Mouse (Mus musculus): Measurements from ENCODE around the gene Spire2. TPM values are rescaled to one million over a fixed set of nuclear protein-coding genes. Genes with fewer than 3 reads are reported as not detected.
A peak's percentile ranks its signal among the peaks of the same experiment; 100 is the strongest.

The Spire2 gene
- total and polyA plus RNA-seq, 2 experiments from 2014 or later, result 25.4 to 34.0 TPM

DNA sequence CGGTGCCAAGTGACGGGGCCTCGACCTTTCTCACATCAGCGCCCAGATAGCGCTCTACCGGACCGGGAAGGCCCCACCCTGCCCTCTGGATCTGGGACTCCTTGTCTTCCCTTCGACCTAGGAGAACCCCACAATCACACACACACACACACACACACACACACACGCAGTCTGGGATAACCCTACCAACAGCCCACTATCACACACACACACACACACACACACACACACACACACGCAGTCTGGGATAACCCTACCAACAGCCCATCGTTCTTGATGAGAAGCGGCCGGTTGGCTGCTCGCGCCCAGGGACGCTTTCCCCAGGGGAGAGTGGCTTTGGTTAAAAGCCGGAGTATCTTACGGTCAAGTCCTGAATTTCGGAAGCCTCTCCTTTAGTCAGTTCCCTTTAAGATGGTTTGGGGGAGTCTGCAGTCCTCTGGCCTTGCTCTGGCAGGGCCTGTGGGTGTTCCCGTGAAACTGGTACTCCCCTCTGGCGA, 626 bp downstream of the Spire2 start:
- Histone ChIP-seq H3K4me1 (ENCODE audit: insufficient read depth, low read length) (peaks cover 12% of the 10 kb centered on the region), H3K4me3 (ENCODE audit: low read length) (peak overlapping the region; percentile 76), H3K9me3 (ENCODE audit: low read length) (no peaks in the 10 kb centered on the region), H3K36me3 (ENCODE audit: insufficient read depth, low read length) (no peaks in the 10 kb centered on the region), H3K27ac (peak overlapping the region; percentile 95), H3K27me3 (ENCODE audit: insufficient read depth, low read length) (no peaks in the 10 kb centered on the region), H3K4me2 (ENCODE audit: low read depth, low read length) (peak overlapping the region; percentile 67), H3K9ac (replicated peaks; ENCODE audit: low read length) (peak overlapping the region; percentile 85)
- peak; percentile 41 for ATAC-seq
- TF ChIP-seq CTCF (IDR thresholded peaks at IDR 0.05; ENCODE audit: low read depth), result no peak
- peak; percentile 56 for DNase-seq (ENCODE audit: low spot score)
- 2% methylated on average over 19 of the region's 21 CpGs for WGBS

DNA sequence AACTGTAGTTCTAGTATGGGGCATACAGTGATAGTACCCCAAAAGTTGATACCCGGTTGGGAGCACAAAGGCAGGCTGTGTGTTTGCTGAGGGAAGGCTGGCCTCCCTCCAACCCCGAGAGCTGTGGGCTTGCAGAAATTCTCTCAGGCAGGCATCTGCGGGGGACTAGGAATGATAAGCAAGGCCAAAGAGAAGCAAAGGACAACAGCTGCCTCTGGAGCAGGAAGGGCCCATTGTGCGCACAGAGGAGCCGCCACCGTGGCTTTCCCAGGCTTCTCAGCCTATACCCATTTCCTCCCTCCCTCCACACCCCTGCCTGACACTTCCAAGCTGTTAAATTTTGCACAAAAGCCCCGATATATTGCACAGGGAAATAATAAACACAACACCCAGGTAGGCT, 1.4 kb downstream of the Spire2 start:
- no peak for ATAC-seq
- no peak for TF ChIP-seq CTCF (IDR thresholded peaks at IDR 0.05; ENCODE audit: low read depth)
- Histone ChIP-seq H3K27me3 (ENCODE audit: insufficient read depth, low read length) (no peaks in the 10 kb centered on the region), H3K27ac (peak overlapping the region; percentile 71), H3K9ac (replicated peaks; ENCODE audit: low read length) (peak overlapping the region; percentile 85; the same call in 1 of the 2 replicates), H3K4me2 (ENCODE audit: low read depth, low read length) (peak overlapping the region; percentile 67), H3K9me3 (ENCODE audit: low read length) (no peaks in the 10 kb centered on the region), H3K4me1 (ENCODE audit: insufficient read depth, low read length) (peaks cover 12% of the 10 kb centered on the region), H3K36me3 (ENCODE audit: insufficient read depth, low read length) (no peaks in the 10 kb centered on the region), H3K4me3 (ENCODE audit: low read length) (peak overlapping the region; percentile 76)
- WGBS, result 1% methylated on average over 7 of the region's 7 CpGs
- peak; percentile 32 for DNase-seq (ENCODE audit: low spot score)

GRCm38 (mm10) chr8:123334467-123334866, 2.0 kb downstream of the Spire2 start:
- no peaks in the 10 kb centered on the region for H3K27me3 ChIP-seq (ENCODE audit: insufficient read depth, low read length)
- H3K9me3 ChIP-seq (ENCODE audit: low read length), result no peaks in the 10 kb centered on the region
- H3K36me3 ChIP-seq (ENCODE audit: insufficient read depth, low read length), result no peaks in the 10 kb centered on the region
- peak overlapping the region; percentile 67 for H3K4me2 ChIP-seq (ENCODE audit: low read depth, low read length)
- peak overlapping the region; percentile 71 for H3K27ac ChIP-seq
- H3K4me3 ChIP-seq (ENCODE audit: low read length), result peak overlapping the region; percentile 76
- H3K9ac ChIP-seq (replicated peaks; ENCODE audit: low read length), result peak overlapping the region; percentile 85; the same call in 1 of the 2 replicates
- no peak for TF ChIP-seq CTCF (IDR thresholded peaks at IDR 0.05; ENCODE audit: low read depth)
- H3K4me1 ChIP-seq (ENCODE audit: insufficient read depth, low read length), result peaks cover 12% of the 10 kb centered on the region
- WGBS, result 0% methylated on average over 1 of the region's 1 CpGs
- ATAC-seq (no peak), DNase-seq (ENCODE audit: low spot score) (no peak)

DNA sequence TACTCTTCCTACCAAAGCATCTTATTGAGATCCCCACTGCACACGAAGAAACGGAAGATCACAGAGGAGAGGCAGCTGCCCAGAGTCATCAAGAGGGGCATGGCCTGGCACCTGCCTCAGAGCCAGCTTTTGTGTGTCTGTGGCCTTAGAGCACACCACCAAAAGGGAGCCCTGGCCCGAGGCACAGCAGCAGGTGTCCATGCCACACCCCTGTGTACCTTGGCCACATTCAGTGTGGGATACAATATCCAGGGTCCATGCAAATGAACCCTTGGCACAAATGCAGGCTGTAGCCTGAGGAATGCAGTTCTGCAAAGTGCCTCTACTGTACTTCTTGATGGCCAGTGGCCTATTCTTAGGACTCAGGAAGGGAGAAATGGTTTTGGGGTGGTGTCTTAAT, 5.0 kb downstream of the Spire2 start:
- TF ChIP-seq CTCF (IDR thresholded peaks at IDR 0.05; ENCODE audit: low read depth), result no peak
- DNase-seq (ENCODE audit: low spot score) (no peak), ATAC-seq (no peak)
- Histone ChIP-seq H3K9ac (replicated peaks; ENCODE audit: low read length) (no peak overlapping the region), H3K4me3 (ENCODE audit: low read length) (no peak overlapping the region), H3K27ac (no peak overlapping the region), H3K4me2 (ENCODE audit: low read depth, low read length) (no peak overlapping the region), H3K36me3 (ENCODE audit: insufficient read depth, low read length) (no peaks in the 10 kb centered on the region), H3K27me3 (ENCODE audit: insufficient read depth, low read length) (no peaks in the 10 kb centered on the region), H3K4me1 (ENCODE audit: insufficient read depth, low read length) (peaks cover 10% of the 10 kb centered on the region), H3K9me3 (ENCODE audit: low read length) (no peaks in the 10 kb centered on the region)
- 85% methylated on average over 3 of the region's 3 CpGs for WGBS

DNA sequence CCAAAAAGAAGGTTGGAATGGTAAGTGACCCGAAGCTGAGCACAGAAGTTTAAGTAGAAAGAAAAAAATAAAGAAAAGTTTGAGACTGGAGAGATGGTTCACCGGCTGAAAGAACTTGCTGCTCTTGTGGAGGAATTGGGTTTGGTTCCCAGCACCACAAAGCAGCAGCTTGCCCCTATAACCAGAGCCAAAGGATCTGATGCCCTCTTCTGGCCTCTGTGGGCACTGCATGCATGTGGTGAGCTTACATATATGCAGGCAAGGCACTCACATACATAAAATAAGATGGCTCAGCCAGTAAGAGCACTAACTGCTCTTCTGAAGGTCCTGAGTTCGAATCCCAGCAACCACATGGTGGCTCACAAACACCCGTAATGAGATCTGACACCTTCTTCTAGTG, 7.6 kb downstream of the Spire2 start:
- H3K27ac ChIP-seq, result no peak overlapping the region
- ATAC-seq, result no peak
- H3K9ac ChIP-seq (replicated peaks; ENCODE audit: low read length), result no peak overlapping the region
- DNase-seq (ENCODE audit: low spot score), result no peak
- H3K27me3 ChIP-seq (ENCODE audit: insufficient read depth, low read length), result no peaks in the 10 kb centered on the region
- H3K4me3 ChIP-seq (ENCODE audit: low read length), result no peak overlapping the region
- no peaks in the 10 kb centered on the region for H3K9me3 ChIP-seq (ENCODE audit: low read length)
- no peaks in the 10 kb centered on the region for H3K36me3 ChIP-seq (ENCODE audit: insufficient read depth, low read length)
- no peak overlapping the region for H3K4me2 ChIP-seq (ENCODE audit: low read depth, low read length)
- no peaks in the 10 kb centered on the region for H3K4me1 ChIP-seq (ENCODE audit: insufficient read depth, low read length)
- WGBS, result 97% methylated on average over 4 of the region's 4 CpGs
- peak; percentile 38 for TF ChIP-seq CTCF (IDR thresholded peaks at IDR 0.05; ENCODE audit: low read depth)

GRCm38 (mm10) chr8:123341040-123342015, 8.8 kb downstream of the Spire2 start:
- DNase-seq (ENCODE audit: low spot score) (no peak), ATAC-seq (no peak)
- Histone ChIP-seq H3K4me2 (ENCODE audit: low read depth, low read length) (no peak overlapping the region), H3K36me3 (ENCODE audit: insufficient read depth, low read length) (no peaks in the 10 kb centered on the region), H3K9me3 (ENCODE audit: low read length) (no peaks in the 10 kb centered on the region), H3K27me3 (ENCODE audit: insufficient read depth, low read length) (no peaks in the 10 kb centered on the region), H3K4me1 (ENCODE audit: insufficient read depth, low read length) (no peaks in the 10 kb centered on the region), H3K27ac (no peak overlapping the region), H3K4me3 (ENCODE audit: low read length) (no peak overlapping the region), H3K9ac (replicated peaks; ENCODE audit: low read length) (no peak overlapping the region)
- 89% methylated on average over 27 of the region's 27 CpGs for WGBS
- no peak for TF ChIP-seq CTCF (IDR thresholded peaks at IDR 0.05; ENCODE audit: low read depth)

GRCm38 (mm10) chr8:123342253-123342652, 9.7 kb downstream of the Spire2 start:
- 86% methylated on average over 8 of the region's 8 CpGs for WGBS
- no peaks in the 10 kb centered on the region for H3K4me1 ChIP-seq (ENCODE audit: insufficient read depth, low read length)
- no peaks in the 10 kb centered on the region for H3K27me3 ChIP-seq (ENCODE audit: insufficient read depth, low read length)
- no peaks in the 10 kb centered on the region for H3K9me3 ChIP-seq (ENCODE audit: low read length)
- no peak overlapping the region for H3K4me3 ChIP-seq (ENCODE audit: low read length)
- no peak for ATAC-seq
- H3K27ac ChIP-seq, result no peak overlapping the region
- no peak overlapping the region for H3K4me2 ChIP-seq (ENCODE audit: low read depth, low read length)
- H3K36me3 ChIP-seq (ENCODE audit: insufficient read depth, low read length), result no peaks in the 10 kb centered on the region
- no peak overlapping the region for H3K9ac ChIP-seq (replicated peaks; ENCODE audit: low read length)
- TF ChIP-seq CTCF (IDR thresholded peaks at IDR 0.05; ENCODE audit: low read depth), result no peak
- DNase-seq (ENCODE audit: low spot score), result no peak
